Mouse (Mus musculus) olfactory bulb, adult 2 months (tissue): ENCODE data around the gene Cyb5d1. TPM values are rescaled to one million over a fixed set of nuclear protein-coding genes. Genes with fewer than 3 reads are reported as not detected.

ENCODE experiments used
- H3K27ac ChIP-seq: fragments of 200-500 bp; 2 replicates; pipeline ENCODE4 v1.5.1; 2012; ENCODE audit warnings: low read depth, low read length; ENCODE audit not compliant: insufficient read depth
- H3K4me1 ChIP-seq: fragments of 200-500 bp; 2 replicates; pipeline ENCODE4 v1.6.1; 2012; ENCODE audit warnings: low read length; ENCODE audit not compliant: control insufficient read depth, insufficient read depth
- H3K4me3 ChIP-seq: fragments of 200-500 bp; 2 replicates; pipeline ENCODE4 v1.5.1; 2012; ENCODE audit warnings: mild to moderate bottlenecking, low read depth, low read length, moderate library complexity; ENCODE audit not compliant: insufficient read depth
- CTCF ChIP-seq: fragments of 200-500 bp; IDR thresholded peaks from 2 replicates; pipeline ENCODE4 v1.5.1; 2012; ENCODE audit warnings: low read depth, mild to moderate bottlenecking, low read length, moderate library complexity; ENCODE audit not compliant: insufficient read depth
- POLR2A ChIP-seq: fragments of 200-500 bp; IDR thresholded peaks from 2 replicates; pipeline ENCODE4 v1.6.1; 2012; ENCODE audit warnings: mild to moderate bottlenecking, low read depth, low read length, moderate library complexity; ENCODE audit not compliant: insufficient read depth
- WGBS: fragments of 180-500 bp; shearing (Covaris S2); methylation state at CpG from one replicate; pipeline ENCODE4 v1.1.7; 2018; 5-methylcytosine and 5-hydroxymethylcytosine counted together
- polyA plus RNA-seq: library from polyadenylated mRNA; stranded (reverse); fragments of >200 nt; gene quantifications from 2 replicates; pipeline ENCODE4 v1.2.4, GENCODE M21; 2012; ENCODE audit warnings: low replicate concordance; ENCODE audit not compliant: missing spikeins, insufficient read depth, insufficient read length

Gene Cyb5d1
- polyA plus RNA-seq, 1 experiment = not detected

GRCm38 (mm10) chr11:69362021-69362420 lies 33.4 kb downstream of the Cyb5d1 start:
- WGBS = 35% methylated on average over 7 of the region's 7 CpGs
- Histone ChIP-seq H3K4me3 (no peak overlapping the region), H3K27ac (no peak overlapping the region), H3K4me1 (peaks cover 36% of the 10 kb centered on the region)
- no peak for TF ChIP-seq CTCF
- no peak for TF ChIP-seq POLR2A

- TF ChIP-seq POLR2A (no peak), CTCF (no peak)
- Histone ChIP-seq H3K4me1 (peaks cover 10% of the 10 kb centered on the region), H3K4me3 (no peak overlapping the region), H3K27ac (no peak overlapping the region)
- 90% methylated on average over 12 of the region's 12 CpGs for WGBS
Observed at GRCm38 (mm10) chr11:69357690-69358089, 37.7 kb downstream of the Cyb5d1 start.

- no peak overlapping the region for H3K27ac ChIP-seq
- WGBS = 91% methylated on average over 5 of the region's 5 CpGs
- H3K4me3 ChIP-seq = no peak overlapping the region
- peaks cover 7% of the 10 kb centered on the region for H3K4me1 ChIP-seq
- TF ChIP-seq POLR2A = no peak
Observed at GRCm38 (mm10) chr11:69356544-69356943, 38.9 kb downstream of the Cyb5d1 start.

- H3K4me1 ChIP-seq = no peaks in the 10 kb centered on the region; the same call in none of the 2 replicates
- no peak overlapping the region for H3K4me3 ChIP-seq
- TF ChIP-seq CTCF = no peak
- H3K27ac ChIP-seq = no peak overlapping the region
- WGBS = 91% methylated on average over 26 of the region's 26 CpGs
Observed at GRCm38 (mm10) chr11:69346441-69346840, 49.0 kb downstream of the Cyb5d1 start.

Other genes with a start within 250 kb of the Cyb5d1 start
- not detected in 2 replicates for gene Alox12b, start 238.6 kb downstream of the Cyb5d1 start, polyA plus RNA-seq
- not detected in 2 replicates for gene Alox8, start 197.8 kb downstream of the Cyb5d1 start, polyA plus RNA-seq
- not detected in 2 replicates for gene Gucy2e, start 158.6 kb downstream of the Cyb5d1 start, polyA plus RNA-seq
- not detected in 2 replicates for gene Cntrob, start 71.9 kb downstream of the Cyb5d1 start, polyA plus RNA-seq
- not detected in 2 replicates for gene Trappc1, start 71.7 kb downstream of the Cyb5d1 start, polyA plus RNA-seq
- gene Kcnab3, start 69.4 kb downstream of the Cyb5d1 start, polyA plus RNA-seq = not detected in 2 replicates
- not detected in 2 replicates for gene Rnf227, start 55.2 kb downstream of the Cyb5d1 start, polyA plus RNA-seq
- 175 and 278 TPM in 2 replicates for gene Chd3, start 26.2 kb downstream of the Cyb5d1 start, polyA plus RNA-seq
- not detected in 2 replicates for gene Naa38, start 144 bp downstream of the Cyb5d1 start, polyA plus RNA-seq
- not detected in 2 replicates for gene Tmem88, start 2.6 kb upstream of the Cyb5d1 start, polyA plus RNA-seq
- gene Kdm6b, start 18.0 kb upstream of the Cyb5d1 start, polyA plus RNA-seq = 114 TPM in 1 of 2 replicates, not detected in the other
- not detected in 2 replicates for gene Dnah2, start 153.5 kb upstream of the Cyb5d1 start, polyA plus RNA-seq
- not detected in 2 replicates for gene Efnb3, start 164.6 kb upstream of the Cyb5d1 start, polyA plus RNA-seq
- gene Wrap53, start 184.6 kb upstream of the Cyb5d1 start, polyA plus RNA-seq = not detected in 2 replicates
- not detected in 2 replicates for gene Trp53, start 184.7 kb upstream of the Cyb5d1 start, polyA plus RNA-seq
- gene Atp1b2, start 210.3 kb upstream of the Cyb5d1 start, polyA plus RNA-seq = 162 TPM in 1 of 2 replicates, not detected in the other
- not detected in 2 replicates for gene Shbg, start 222.3 kb upstream of the Cyb5d1 start, polyA plus RNA-seq
- not detected in 2 replicates for gene Sat2, start 226.4 kb upstream of the Cyb5d1 start, polyA plus RNA-seq
- not detected in 2 replicates for gene Fxr2, start 237.4 kb upstream of the Cyb5d1 start, polyA plus RNA-seq